Mouse (Mus musculus): Measurements from ENCODE around the gene Itpkb.

GRCm38 (mm10) chr1:180400691-180401455 lies 70.6 kb downstream of the Itpkb start:
- TF ChIP-seq CTCF (IDR thresholded peaks at IDR 0.05; ENCODE audit: control insufficient read depth, insufficient read depth, low read length) (no peak), POLR2A (IDR thresholded peaks at IDR 0.05; ENCODE audit: borderline replicate concordance, control insufficient read depth, low read depth, low read length) (no peak)
